Mouse (Mus musculus) embryo, embryonic 10.5 days (tissue): ENCODE data around the gene Taar7e.
"Not testable (repeated sequence)": the region's sequence is repeated elsewhere in the genome, so short reads cannot be mapped to it uniquely, and the experiment has no call there.

Source experiments
- DNase-seq: peaks from one replicate; pipeline ENCODE4 v3.0.0-alpha.2; 2015; ENCODE audit warnings: low spot score

Taar7e gene

DNA sequence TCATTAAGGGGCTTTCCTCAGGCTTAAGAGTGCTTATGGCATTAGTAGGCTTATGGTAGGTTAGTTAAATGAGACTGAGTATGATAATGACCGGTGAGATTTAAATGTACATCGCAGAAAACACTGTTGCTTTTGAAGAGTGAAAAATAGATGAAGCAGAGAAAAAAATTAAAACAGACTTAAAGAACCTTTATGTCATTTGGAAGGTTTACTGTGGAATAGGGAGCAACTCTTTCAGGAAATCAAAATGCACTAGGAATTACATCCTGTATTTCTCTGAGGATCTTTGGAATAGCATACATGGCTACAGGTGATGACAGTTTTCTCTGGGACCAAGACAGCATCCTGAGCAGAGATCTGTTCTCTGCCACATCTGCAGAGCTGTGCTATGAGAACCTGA, at the start of gene Taar7e:
Taar7e (plus strand) TSS at position 301 of the 400 bp plus-strand sequence.
- DNase-seq = no peak

- no peak for DNase-seq
These were observed 44.0 kb upstream of the Taar7e start, which contains the start of gene Taar7a for GRCm38 (mm10) chr10:23993381-23993780. TSS of gene Taar7a (minus strand) at chr10:23993481.

- DNase-seq = no peak
These were observed 37.8 kb upstream of the Taar7e start, which contains the start of gene Taar7b for GRCm38 (mm10) chr10:23999639-24000038. TSS of gene Taar7b (plus strand) at chr10:23999939.

GRCm38 (mm10) chr10:24006442-24006841, 31.0 kb upstream of the Taar7e start:
- DNase-seq = no peak

DNA sequence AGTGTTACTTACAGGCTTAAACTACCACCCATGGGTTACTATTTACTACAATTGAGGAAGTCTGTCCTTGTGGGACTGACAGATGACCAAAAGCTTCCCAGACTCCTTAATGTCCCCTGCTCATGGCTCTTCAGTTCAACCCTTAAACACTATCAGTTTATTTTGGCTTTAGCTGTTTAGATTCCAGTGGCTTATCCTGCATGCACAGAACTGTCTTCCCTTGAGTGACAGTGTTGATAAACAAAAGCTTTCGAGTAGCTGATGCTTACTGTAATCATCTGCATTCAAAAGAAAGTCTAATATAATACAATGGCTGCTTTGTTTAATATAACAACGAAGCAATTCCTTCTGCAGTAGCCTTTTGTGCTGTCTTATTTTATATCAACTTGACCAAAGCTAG, 30.4 kb upstream of the Taar7e start:
- DNase-seq = no peak

- DNase-seq = no peak
These were observed 29.3 kb upstream of the Taar7e start for GRCm38 (mm10) chr10:24008143-24008542.

DNA sequence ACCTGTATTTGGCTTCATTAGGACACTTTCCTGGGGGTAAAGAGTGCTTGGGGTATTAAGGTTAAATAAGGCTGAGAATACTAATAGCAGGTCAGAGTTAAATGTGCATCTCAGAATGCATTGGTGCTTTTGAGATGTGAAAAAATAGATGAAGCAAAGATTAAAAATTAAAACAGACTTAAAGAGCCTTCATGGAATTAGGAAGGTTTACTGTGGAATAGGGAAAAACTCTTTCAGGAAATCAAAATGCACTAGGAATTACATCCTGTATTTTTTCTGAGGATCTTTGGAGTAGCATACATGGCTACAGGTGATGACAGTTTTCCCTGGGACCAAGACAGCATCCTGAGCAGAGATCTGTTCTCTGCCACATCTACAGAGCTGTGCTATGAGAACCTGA, 10.5 kb upstream of the Taar7e start, which contains the start of gene Taar7d:
Taar7d (plus strand) TSS at position 301 of the 400 bp plus-strand sequence.
- DNase-seq = no peak

GRCm38 (mm10) chr10:24031347-24031746, 6.1 kb upstream of the Taar7e start:
- DNase-seq = no peak

GRCm38 (mm10) chr10:24040120-24040869, 2.9 kb downstream of the Taar7e start:
- no peak for DNase-seq

DNA sequence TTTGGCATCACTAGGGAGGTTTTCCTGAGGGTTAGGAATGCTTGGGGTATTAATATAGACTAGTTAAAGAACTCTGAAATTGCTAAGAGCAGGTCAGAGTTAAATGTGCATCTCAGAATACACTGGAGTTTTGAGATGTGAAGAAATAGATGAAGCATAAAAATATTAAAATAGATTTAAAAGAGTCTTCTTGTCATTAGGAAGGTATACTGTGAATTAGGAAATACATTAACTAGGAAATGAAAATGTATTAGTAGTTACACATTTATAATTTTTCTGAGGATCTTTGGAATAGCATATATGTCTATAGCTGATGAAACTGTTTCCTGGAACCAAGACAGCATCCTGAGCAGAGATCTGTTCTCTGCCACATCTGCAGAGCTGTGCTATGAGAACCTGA, 11.8 kb downstream of the Taar7e start, which contains the start of gene Taar7f:
Taar7f (plus strand) TSS at position 301 of the 400 bp plus-strand sequence.
- DNase-seq = no peak

- no peak for DNase-seq
These were observed 14.6 kb downstream of the Taar7e start for GRCm38 (mm10) chr10:24052039-24052438.

GRCm38 (mm10) chr10:24058986-24059385, 21.6 kb downstream of the Taar7e start:
- no peak for DNase-seq

GRCm38 (mm10) chr10:24074751-24075150, 37.3 kb downstream of the Taar7e start:
- not testable (repeated sequence) for DNase-seq

GRCm38 (mm10) chr10:24076200-24076599, 38.8 kb downstream of the Taar7e start, which contains the start of gene Taar8a:
TSS of gene Taar8a (plus strand) at chr10:24076500.
- DNase-seq = not testable (repeated sequence)

- peak; percentile 74 for DNase-seq
These were observed 42.8 kb downstream of the Taar7e start for GRCm38 (mm10) chr10:24080166-24080565.

DNA sequence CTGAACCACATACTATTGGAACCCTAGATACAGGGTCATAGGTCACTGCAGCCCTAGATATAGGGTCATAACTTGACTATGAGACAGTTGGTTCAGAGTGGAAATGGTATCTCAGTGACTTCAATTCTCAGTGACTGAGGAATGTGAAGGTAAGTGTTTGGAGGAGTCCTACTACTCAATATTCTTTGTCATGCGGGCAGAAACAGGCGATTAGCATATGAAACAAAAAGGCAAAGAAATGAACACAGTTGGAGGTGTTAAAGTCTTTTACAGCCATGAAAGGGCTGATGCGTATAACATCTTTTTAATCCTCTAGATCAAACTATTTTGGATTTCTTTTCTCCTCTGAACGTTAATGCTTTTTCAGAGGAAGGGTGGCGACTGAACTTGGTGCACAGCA, 48.5 kb downstream of the Taar7e start:
- no peak for DNase-seq

GRCm38 (mm10) chr10:24086555-24086954, 49.1 kb downstream of the Taar7e start:
- DNase-seq = no peak

- no peak for DNase-seq
These were observed 49.8 kb downstream of the Taar7e start for GRCm38 (mm10) chr10:24087168-24087567.
